Mouse (Mus musculus) ES-E14 (cell line): ENCODE data around the gene Tescl.

Experiments used
- CHD2 ChIP-seq: IDR thresholded peaks from 2 replicates; pipeline ENCODE4 v1.6.1; 2014; ENCODE audit warnings: mild to moderate bottlenecking, low read depth, low read length, inconsistent platforms
- HCFC1 ChIP-seq: IDR thresholded peaks from 2 replicates; pipeline ENCODE4 v1.6.1; 2012; ENCODE audit warnings: low read length, inconsistent platforms, borderline replicate concordance; ENCODE audit not compliant: insufficient read depth
- MAFK ChIP-seq: IDR thresholded peaks from 2 replicates; pipeline ENCODE4 v1.6.1; 2014; ENCODE audit warnings: mild to moderate bottlenecking, low read depth, low read length, inconsistent platforms; ENCODE audit not compliant: insufficient read depth
- ZC3H11A ChIP-seq: IDR thresholded peaks from 2 replicates; pipeline ENCODE4 v1.6.1; 2012; ENCODE audit warnings: low read depth, mild to moderate bottlenecking, inconsistent platforms, low read length, borderline replicate concordance
- ZNF384 ChIP-seq: IDR thresholded peaks from 2 replicates; pipeline ENCODE4 v1.6.1; 2012; ENCODE audit warnings: low read depth, low read length, inconsistent platforms

DNA sequence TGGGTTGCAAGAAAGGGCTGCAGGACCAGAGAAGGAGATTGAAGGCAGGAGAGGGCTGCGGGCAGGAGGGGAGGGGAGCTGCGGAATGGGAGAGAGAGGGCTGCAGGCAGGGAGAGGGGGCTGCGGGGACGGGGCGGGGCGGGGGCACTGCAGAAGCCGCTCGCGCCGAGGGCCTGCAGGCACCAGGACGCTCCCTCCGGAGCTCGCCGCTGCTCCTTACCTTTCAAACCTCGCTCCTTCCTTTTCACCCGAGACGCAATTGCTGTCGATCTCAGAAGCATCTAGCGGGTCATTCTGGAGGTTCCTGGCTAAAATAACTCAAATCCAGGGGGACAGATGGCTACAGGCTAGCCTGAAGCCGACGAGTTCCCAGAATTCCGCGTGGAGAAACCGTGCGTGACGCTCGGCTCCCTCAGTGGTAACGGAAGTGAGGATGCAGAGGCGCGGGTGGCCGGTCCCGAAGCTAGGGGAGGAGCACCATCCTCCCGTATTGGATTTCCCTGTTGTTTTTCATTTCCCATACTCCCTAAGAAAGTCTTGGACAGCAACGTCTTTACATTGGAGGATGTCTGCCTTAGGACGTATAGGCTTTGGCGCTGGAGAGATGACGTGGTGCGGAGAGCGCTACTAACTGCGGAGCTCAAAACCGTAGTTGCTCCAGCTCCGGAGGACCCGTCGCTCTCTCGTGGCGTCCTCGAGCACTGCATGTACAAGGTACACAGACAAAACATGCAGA is 34.6 kb downstream of the Tescl start:
- TF ChIP-seq ZNF384 (no peak), CHD2 (no peak), MAFK (no peak), ZC3H11A (0 out of 2 replicates have a peak, but pooled peaks have one; percentile 47), HCFC1 (peak; percentile 61; the same call in 1 of the 2 replicates)
